Mouse (Mus musculus) heart, adult 8-10 months (tissue): ENCODE data around the gene Gm49721. TPM values are rescaled to one million over a fixed set of nuclear protein-coding genes. Genes with fewer than 3 reads are reported as not detected.
A peak's percentile ranks its signal among the peaks of the same experiment; 100 is the strongest.
"Not testable (repeated sequence)": the region's sequence is repeated elsewhere in the genome, so short reads cannot be mapped to it uniquely, and the experiment has no call there.

Experiments
- DNase-seq: peaks from one replicate; pipeline ENCODE4 v3.0.0; 2022; ENCODE audit warnings: low spot score
- total RNA-seq, 4 experiments: library from RNA; stranded (reverse); gene quantifications; 2 replicates each; pipeline ENCODE4 v1.2.4; 2022

Gm49721 gene
- total RNA-seq, 4 experiments from 2014 or later: not detected

DNA sequence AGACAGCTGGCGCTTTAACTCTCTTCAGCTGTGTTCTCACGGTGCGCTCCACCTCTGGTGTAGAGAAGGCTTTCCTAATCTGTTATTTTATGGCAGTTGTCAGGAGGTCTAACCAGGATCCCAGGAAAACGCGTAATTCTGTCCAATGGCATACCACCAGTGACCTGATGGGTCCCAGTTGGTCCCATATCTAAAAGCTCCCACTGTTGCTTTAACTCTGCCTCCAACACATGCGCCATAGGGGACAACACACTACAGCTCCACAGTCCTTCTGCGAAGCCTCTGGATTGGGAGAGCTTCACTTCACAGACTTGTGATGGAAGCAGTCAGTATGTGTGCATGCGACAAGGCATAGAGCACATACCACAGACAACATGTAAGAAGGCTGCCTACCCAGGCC lies 1.4 kb downstream of the Gm49721 start:
- DNase-seq: not testable (repeated sequence)

DNA sequence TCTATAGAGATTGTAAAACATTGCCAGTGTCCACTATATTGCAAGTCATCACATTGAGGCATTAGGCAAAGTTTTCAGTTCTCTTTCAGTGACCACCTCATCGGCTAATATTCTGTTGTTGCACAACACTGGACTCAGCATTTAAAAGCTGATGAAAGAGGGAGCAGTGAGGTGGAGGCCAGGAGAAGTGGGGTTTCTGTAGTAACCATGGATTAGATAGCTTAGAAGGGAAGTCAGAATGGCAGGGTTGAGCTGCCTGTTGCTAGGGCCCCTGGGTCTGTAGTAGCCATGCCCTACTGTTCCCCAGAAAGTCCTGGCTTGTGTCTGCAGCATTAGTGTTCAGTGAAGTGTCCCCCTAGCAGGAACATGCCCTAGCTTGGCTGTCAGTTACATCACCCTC lies 7.4 kb downstream of the Gm49721 start:
- not testable (repeated sequence) for DNase-seq

DNA sequence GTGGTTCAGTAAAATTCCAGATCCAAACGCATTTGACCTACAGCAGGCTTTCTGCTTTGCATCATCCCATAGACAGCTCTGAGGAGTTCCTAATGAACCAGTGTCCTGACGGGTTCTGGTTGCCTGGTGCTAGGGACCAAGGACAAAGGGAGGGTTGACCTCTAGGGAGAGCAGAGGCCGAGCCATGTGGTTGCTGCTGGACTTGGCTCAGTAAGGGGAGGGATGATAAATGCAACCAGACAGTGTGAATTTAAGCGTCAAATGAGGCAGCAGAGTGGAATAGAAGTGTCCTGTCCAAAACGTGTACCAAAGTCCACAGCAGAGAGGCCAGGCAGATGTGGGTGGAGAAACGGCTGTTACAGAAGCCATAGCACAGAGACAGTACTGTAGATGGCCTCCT lies 16.8 kb downstream of the Gm49721 start:
- not testable (repeated sequence) for DNase-seq

DNA sequence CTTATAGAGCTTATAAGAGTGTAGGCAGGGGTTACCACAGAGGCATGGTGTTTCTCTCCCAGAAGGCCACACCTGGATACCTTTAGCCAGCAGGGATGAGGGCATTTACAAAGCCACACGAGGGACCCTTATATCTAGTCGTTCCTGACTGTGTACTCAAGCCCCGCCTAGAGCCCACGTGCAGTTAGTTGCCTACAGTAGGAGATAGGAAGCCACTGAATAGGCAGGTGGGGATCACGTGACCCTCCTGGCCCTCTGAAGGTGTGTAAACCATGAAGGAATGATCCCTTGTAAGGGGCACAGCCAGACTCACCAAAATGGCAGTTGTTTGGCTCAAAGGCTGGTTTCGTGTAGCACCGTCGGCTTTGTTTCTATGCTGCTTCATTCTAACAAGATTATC lies 18.1 kb downstream of the Gm49721 start:
- DNase-seq: not testable (repeated sequence)

DNA sequence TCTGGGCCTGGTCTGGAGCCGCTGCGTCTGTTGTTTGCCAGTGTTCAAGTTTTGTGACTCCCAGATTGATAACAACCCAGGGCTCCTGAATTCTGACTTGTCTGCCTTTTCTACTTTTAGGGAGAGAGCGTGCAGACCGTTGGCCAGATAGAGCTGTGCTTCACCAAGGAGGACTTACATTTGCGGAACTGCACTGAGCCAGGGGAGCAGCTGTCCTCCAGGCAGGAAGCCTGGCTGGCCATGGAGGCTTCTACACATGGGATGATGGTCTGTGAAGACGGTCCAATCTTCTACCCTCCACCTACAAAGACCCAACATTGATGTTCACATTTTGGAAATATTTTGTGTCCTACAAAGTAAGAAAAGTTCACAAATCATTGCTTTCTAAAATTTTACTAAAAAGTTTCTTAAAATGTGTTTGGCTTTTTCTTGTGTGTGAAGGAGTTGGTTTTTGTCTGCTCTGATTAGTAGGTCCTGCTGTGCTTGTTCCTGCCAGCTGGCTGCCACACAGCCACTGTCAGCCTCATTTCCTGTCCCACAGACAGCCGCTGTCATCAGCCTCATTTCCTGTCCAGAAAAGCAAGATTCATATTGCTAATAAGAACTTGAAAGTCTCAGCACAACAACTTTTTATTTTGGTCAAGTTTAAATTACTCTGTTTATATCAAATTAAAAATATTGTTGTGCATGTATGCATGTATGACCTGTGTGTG lies 19.2 kb downstream of the Gm49721 start:
- DNase-seq: not testable (repeated sequence)

DNA sequence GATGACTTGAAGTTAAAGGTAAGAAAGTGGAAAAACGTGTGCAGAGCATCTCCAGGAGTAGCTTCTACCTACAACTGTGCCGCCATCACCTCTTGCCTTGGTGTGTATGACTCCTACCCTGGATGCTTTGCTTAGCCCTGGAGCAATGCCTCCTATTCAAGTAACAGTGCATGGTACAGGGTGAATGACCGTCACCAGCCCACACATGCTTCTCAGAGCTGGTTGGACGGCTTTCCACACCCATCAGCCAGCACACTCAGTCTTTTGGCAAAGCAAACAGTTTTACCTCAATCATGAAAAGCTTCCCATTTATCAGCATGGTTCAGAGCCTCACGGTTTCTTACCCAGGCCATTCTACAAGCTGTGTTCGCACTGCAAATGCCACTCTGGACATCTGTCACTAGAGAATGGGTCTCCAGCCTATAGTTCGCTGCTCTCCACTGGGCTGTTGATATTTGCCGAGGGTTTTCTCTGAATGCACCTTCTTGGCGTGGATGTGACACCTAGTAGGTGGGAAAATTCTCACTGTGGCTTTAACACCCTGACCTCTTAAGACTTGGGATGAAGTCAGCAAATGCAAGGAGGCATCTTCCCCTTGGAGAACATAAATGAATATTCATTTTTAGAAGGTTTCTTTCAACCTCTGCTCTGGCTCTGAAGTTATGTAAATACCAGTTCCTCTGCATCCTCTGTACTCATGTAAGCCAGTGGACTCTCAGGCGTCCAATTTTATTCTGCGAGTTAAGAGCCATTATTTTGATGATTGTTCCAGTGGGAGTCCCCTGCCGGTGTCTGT lies 23.3 kb downstream of the Gm49721 start:
- not testable (repeated sequence) for DNase-seq

DNA sequence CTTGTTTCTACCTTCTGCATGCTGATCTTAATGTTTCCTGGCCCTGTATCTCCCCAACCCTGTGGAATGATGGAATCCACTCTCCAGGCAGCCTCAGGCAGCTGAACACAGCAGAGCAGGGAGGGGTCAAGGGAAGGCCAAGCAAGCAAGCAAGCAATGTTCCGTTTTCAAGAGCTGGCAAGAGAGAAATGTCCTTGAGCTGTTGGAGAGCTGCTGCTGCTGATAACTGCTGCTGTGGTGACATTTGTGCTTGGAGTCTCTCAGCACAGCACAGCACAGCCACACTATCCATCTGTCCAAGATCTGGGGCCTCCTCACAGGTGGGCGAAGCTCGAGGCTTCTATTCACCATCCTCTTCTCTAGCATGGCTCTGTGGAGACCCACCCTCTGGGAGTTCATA lies 24.7 kb downstream of the Gm49721 start:
- DNase-seq: not testable (repeated sequence)

DNA sequence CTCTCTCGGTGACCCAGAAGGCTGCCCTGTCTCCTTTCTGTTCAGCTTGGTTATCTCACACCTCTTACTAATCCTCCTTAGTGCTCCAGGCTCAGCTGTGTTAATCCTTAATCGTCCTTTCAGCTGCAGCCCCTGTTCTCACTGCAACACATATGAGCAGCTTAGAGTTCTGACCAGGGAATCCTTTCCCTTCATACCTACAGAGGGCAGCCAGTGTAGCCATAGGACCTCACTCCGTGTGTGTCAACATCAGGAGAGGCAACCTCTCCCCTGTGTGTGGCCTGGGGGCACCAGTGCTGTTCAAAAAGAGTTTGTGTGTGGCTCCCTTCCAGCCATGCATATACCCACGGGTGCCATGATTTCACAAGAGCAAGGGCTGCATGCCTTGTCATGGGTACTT lies 26.9 kb downstream of the Gm49721 start:
- DNase-seq: not testable (repeated sequence)

DNA sequence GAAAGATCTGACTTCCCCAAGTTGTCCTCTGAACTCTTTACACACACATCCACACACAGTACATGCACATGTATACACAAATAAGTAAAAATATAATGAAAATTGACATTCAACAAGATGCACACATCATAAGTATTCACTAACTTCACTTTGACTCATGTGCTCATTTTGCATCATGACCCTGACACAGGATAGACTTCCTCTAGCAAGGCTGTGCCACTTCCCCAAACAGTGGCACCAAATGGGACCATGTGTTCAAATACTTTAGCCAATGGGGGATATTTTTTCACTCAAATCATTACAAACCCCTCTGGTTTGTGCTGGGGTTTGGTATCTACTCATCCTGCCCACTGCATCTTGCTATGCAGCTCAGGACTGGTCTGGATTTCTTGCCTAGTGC lies 30.2 kb downstream of the Gm49721 start:
- DNase-seq: not testable (repeated sequence)

DNA sequence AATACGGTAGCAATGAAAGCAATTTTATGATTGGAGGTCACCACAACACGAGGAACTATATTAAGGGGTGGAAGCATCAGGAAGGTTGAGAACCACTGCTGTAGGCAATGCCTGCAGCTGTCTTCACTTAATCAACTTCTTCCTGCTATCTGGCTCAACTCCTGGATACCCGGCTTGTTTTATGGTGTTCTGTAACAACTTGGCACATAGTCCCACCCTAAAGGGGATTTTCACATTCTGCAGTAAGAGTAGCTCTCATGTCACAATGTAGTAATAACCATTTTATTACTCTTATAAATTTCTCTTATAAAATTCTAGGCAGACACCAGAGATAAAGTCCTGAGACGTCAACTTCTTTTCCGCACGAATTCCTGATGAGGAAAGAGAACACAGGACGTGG lies 30.7 kb downstream of the Gm49721 start:
- DNase-seq: not testable (repeated sequence)

DNA sequence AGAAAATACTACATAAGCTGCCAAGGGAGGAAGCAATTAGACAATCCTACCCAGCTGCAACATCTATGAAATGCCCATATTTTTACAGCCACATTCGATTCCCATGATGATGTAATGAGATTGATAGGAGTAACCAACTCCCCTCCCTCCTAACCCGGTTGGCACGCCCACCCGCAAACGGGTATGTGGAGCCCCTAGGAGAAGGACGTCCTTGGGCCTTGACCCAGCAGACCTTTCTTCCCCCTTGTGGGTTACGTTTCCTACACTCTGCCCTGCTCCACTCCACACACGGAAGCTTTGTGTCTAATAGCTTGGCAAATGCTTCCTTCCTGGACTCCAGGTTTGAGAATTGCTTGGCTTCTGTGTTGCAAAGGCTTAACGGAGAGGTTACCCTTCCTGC lies 31.2 kb downstream of the Gm49721 start:
- not testable (repeated sequence) for DNase-seq

DNA sequence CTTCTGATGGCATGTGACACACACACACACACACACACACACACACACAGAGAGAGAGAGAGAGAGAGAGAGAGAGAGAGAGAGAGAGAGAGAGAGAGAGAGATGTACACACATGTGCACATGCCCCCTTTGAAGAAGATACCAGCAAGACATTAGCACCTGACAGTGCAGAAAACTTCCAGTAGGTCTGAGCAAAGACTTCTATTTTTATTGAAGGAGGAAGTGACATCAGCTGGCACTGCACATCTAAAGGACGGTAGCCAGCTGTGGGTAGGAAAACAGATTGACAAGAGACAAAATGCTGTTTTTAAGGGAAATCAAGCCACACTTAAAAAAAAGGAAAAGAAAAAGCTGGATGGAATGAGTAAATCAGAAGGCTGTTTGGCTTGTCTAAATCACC lies 35.5 kb downstream of the Gm49721 start:
- DNase-seq: not testable (repeated sequence)

DNA sequence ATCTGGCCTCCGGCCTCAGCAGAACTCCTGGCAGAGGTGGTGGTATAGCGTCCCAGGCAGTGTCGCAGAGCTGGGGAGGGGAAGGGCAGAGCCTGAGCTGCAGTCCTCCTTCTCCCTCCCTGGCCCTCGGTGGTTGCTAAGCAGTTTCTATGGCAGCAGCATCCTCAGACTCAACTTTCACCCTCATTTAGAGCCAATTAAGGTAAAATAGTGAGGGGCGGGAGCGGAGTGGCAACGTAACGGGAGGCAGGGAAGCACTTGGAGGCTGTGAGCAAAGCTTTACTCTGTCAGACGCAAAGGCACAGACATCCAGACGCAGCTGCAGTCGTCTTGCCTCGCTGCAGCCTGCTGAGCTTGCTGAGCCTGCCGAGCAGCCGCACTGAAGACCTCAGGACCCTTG lies 46.6 kb downstream of the Gm49721 start, which contains the start of gene Gm1604a:
Gene Gm1604a (plus strand): TSS at position 312 of the 400 bp plus-strand sequence.
- not testable (repeated sequence) for DNase-seq

DNA sequence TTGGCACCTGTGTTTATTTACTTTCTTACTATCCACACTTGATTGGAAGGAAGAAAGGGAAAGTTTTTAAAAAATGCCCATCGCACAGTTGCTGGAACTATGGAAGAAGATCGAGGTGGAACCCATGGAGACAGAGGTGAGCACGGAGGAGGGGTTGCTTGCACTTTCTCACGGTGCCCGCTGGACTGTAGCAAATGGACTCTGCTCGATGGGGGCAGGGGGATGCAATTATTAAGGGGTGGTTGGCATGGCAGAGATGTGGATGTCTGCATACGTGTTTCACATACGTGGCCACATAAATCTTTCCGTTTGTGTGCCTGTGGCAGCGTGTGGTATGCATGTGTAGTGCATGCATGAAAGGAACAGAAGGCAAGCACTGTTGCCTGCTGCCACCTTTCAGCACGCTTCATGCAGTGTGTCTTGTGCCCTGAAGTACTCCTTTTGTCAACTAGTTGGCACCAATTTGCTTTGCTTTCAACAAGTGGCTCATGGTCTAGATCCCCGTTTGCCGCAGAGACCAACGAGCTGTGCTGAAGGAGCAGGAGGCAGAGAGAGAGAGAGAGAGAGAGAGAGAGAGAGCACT lies 47.2 kb downstream of the Gm49721 start:
- DNase-seq: not testable (repeated sequence)

DNA sequence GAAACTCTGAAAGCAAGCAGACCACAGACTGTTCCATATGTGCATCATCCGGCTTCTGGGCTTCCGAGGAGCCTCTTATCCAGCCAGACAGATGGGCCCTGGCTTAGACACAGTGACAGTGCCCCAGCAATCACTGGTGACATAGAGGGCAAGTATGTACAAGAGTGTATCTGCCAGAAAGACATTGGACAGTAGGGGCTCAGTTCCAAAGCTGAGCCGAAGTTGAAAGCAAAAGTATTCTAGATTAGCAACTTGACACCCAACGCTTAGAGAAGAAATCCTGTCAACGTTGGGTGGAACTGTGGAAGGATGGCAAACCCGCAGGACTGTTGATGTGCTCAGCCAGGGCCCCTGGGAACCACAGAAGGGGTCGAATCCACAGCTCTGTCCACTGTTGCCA lies 51.5 kb downstream of the Gm49721 start:
- DNase-seq: not testable (repeated sequence)

DNA sequence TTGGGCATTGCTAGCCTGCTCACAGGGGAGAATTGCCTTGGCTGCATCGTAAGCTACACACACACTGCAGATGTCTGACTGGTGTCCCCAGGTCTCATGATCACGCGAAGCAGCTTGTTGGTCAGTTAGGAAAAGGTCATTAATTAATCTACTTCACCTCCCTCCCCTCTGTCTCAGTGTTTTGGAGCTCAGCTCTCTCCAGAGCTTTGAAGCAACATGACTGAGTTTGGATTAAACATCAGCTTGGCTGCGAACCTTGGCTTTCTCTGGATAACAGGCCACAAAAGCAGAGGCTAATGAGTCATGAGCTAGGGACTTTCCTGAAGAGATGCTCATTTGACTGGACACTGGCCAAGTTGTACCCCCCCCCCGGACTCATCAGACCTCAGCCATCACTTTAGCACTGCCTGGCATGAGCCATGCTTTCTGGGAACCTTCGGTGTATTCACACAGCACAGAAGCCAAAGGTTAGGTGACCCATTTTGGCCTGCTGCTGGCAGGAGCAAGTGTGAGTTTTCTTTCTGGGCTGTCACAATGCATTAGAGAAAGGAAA lies 52.0 kb downstream of the Gm49721 start:
- not testable (repeated sequence) for DNase-seq

DNA sequence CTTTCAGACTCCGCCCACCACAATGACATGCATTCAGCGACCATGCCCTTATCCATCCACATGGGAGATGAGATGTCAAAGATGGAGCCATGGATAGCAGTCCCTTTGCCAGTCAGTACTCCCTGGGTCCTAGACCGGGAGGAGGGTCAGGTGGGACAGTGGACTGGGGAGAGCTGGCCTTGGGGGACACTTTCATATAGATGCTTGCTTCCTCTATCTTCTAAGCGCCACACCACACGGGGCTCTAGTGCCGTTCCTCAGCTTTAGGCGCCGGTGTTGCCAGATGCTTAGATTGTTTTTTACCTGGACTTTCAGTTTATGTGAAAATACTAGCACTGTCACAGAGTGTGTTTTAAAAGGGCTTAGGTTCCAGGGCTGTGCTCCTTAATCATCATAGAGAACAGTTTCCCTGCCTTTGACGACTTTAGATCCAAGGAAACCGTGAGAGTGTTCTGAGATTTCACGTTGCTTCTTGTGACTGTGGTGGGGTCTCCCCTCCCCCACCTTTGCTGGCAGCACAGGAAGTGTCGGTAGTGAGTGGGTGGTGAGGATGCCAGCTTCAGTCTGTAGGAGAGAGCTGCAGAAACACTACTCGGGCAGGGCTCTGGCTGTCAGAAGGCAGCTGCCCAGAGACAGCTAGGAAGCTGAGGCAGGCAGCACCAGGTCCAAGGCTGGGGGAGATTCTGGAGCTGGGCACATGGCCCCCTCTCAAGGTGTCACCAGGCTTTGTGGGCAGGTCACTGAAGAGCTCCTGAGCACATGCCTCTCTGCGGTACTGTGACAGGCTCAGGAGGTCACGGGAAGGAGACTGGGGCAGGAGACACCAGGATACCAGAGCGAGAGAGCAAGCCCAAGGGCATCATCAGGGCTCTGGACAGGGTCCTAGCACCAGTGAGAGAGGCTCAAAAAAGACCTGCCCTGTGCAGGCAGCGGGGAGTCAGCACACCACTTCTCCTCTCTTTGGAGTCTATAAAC lies 54.8 kb downstream of the Gm49721 start:
- DNase-seq: not testable (repeated sequence)

DNA sequence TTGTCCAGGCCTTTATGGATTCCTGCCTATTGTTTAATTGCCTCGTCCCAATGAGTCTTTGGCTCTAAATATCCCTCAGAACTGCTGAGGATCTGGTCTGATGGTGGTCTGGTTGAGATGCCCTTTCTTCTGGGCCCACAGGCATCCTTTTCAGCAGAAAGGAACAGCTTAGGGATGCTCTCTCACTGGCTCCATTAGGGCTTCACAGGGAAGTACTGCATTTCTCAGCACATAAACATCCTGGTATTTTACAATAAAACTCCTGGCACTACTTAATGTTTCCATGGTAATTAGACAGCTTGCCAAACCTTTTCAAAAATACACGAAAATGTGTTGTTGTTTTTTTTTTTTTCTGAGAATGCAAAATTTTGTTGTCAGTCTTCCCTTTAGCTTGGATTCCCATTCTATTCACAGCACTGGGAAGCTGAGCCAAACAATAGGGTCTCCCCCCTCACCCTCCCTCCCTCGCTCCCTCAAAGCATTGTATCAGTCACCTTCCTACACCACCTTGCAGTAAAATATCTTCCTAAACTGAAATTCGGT lies 90.4 kb downstream of the Gm49721 start:
- DNase-seq: not testable (repeated sequence)

DNA sequence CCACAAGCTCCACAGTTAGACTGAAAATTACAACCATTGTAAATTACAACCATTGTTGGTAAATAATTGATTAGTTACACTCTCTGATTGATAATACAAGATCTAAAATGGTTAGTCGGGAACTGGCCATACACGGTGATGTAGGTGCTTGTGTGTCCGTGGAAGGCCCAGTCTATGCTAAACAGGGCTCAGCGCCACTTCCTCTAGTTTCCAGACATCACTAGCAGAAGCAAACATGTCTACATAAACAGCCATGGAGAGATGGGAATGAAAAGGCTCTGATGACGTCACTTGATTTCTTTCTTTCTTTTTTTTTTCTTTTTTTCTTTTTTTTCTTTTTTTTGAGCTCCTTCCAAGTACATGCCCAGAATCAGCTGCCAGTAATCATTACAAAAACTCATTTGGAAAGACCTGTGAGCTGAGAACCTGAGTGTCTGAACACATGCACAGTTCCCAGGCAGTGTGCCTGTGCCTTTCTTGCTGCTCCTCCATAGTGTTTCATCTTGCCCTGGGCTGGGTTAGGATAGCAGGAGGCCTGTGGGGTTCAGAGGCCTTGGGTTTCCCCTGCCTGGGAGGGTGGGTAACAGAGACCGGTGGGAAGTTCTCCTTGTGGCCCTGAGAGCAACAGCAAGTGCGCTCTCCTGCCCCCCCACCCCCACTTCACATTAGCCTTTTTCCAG lies 91.0 kb downstream of the Gm49721 start:
- DNase-seq: not testable (repeated sequence)

DNA sequence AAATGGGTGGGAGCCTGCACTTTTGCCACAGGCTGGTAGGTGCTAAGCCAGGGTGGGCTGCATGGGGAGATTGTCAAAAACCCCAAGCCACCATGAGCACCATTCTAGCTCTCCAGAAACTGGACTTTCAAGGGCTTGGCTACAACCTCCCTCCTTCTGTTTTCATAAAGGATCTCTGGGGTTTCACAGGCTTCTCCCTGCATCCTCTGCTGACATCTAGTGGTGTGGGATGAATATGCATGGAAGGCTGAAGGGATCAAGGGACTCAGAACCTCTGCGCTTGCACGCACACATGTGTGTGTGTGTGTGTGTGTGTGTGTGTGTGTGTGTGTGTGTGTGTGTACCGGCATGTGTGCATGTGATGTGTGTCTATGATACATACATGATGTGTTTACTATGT lies 95.8 kb downstream of the Gm49721 start:
- peak; percentile 21 for DNase-seq
